Mouse (Mus musculus) brain, embryonic 14.5 days (tissue): ENCODE measurements around the gene Myo1g.

Experiments
- CTCF ChIP-seq: fragments of 200-500 bp; IDR thresholded peaks from 2 replicates; pipeline ENCODE4 v1.5.1; 2012; ENCODE audit warnings: inconsistent platforms, mild to moderate bottlenecking, moderate library complexity, borderline replicate concordance; ENCODE audit not compliant: insufficient read depth, insufficient read length; ENCODE audit errors: extremely low read depth
- POLR2A ChIP-seq: fragments of 200-500 bp; IDR thresholded peaks from 2 replicates; pipeline ENCODE4 v1.6.1; 2012; ENCODE audit warnings: mild to moderate bottlenecking, inconsistent platforms, borderline replicate concordance; ENCODE audit not compliant: poor library complexity, insufficient read depth, insufficient read length, severe bottlenecking; ENCODE audit errors: extremely low read depth

DNA sequence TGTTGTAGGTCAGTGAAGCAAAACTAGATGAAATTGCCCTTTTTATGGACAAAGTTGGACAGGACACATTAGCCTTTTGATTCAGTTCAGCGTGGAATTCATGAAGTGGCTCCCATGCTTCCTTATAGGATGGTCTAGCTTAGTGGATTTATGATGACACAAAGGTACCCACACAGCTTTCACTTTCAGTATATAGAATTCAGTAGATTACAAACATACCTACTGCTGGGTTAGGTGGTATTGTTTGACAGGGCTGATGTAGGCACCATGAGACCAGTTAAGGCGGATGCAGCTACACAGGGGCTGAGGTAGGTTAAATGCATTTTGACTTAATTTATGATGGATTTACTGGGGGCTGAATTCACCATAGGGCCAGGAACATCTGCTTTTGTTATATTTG lies 39.2 kb upstream of the Myo1g start:
- TF ChIP-seq POLR2A (no peak), CTCF (no peak)
